Mouse (Mus musculus): ENCODE results near the gene Defb30.

DNA sequence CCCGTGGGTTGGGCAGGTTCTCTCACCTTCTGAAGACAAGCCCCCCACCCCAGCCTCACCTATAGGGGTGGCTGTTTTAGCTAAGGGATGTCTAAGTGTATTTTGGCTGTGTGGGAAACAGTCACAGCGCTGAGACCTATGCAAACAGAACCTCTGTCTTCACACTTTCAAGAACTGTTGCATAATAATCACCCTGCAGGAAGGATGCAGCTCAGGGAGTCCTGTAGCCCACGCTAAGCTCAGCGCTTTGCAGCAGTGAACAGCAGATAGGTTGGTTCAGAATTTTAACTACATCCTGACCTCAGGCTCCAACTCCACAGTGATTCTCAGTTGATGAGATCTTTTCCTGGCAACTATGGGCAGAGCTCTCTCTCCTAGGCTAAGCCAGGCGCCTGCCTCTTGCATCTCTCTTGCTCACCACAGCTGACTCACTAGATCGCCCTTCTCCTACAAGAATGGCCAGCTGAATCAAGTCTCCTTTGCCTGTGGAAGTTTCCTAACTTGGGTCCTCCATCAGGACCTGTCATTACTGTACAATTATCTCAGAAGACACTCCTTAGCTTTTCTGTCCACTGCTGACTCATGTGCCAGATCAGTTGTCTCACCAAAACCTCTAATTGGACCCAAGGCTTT is 29.1 kb downstream of the Defb30 start:
- no peak for TF ChIP-seq MAFK (IDR thresholded peaks at IDR 0.05; ENCODE audit: insufficient replicate concordance, low read length)
- no peak for TF ChIP-seq CHD2 (IDR thresholded peaks at IDR 0.05; ENCODE audit: low read length)
- no peak for TF ChIP-seq CTCF (conservative IDR thresholded peaks at IDR 0.05 in 1 of 2, IDR thresholded peaks at IDR 0.05 in 1 of 2; ENCODE audit: low read depth in 2 of 2, low read length in 2 of 2)
- TF ChIP-seq CHD1 (IDR thresholded peaks at IDR 0.05; ENCODE audit: low read depth, low read length) = no peak
- TF ChIP-seq IRF4 (IDR thresholded peaks at IDR 0.05; ENCODE audit: low read depth, low read length) = no peak
- TF ChIP-seq SMC3 (IDR thresholded peaks at IDR 0.05; ENCODE audit: low read depth, low read length) = no peak
- no peak for TF ChIP-seq POLR2A (IDR thresholded peaks at IDR 0.05; ENCODE audit: low read depth, low read length)
- TF ChIP-seq HCFC1 (IDR thresholded peaks at IDR 0.05; ENCODE audit: low read depth, low read length) = no peak
- TF ChIP-seq TCF12 (IDR thresholded peaks at IDR 0.05; ENCODE audit: low read depth, low read length) = no peak
- TF ChIP-seq RCOR1 (conservative IDR thresholded peaks at IDR 0.05; ENCODE audit: low read depth, low read length) = no peak
- no peak for TF ChIP-seq ZC3H11A (IDR thresholded peaks at IDR 0.05; ENCODE audit: low read depth, low read length)
- TF ChIP-seq POLR2AphosphoS2 (IDR thresholded peaks at IDR 0.05; ENCODE audit: low read depth, low read length) = no peak
- no peak for TF ChIP-seq RAD21 (IDR thresholded peaks at IDR 0.05; ENCODE audit: low read depth, low read length)
- TF ChIP-seq MXI1 (IDR thresholded peaks at IDR 0.05; ENCODE audit: low read depth, low read length) = no peak

Data from CH12.LX (cell line).